Comparison of ENCODE assay signal across 8 mouse cellular contexts in the genomic region with DNA sequence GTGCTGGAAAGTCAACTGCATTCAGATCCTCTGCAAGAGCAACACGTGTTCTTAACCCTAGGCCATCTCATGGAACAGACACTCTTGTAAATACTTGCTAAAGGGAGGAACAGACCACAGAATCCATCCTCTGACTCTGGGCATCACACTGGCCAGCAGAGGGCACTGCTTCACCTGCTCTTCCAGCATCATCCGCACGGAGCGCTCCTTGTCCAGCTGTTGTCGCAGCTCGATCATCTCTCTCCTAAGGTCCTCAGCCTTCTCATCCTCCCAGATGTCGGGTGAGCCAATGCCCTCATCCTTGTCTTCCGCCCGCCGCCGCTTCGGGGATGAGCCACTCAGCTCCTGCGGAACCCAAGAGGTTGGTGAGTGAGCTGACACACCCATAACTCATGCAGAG. TPM values are rescaled to one million over a fixed set of nuclear protein-coding genes. Genes with fewer than 3 reads are reported as not detected.
DNase-seq lines count a peak whose midpoint lies in the region; ATAC-seq and TF ChIP-seq lines count a peak whose summit lies in the region.

No protein-coding gene starts in this region.

- H3K4me1 ChIP-seq in MEL (ENCODE audit: control insufficient read depth in 1 of 2, insufficient read depth in 2 of 2, low read length in 2 of 2): peaks cover 6 to 26% of the 10 kb centered on the region in 2 experiments
- peaks cover 11% of the 10 kb centered on the region for H3K4me1 ChIP-seq in forebrain, embryonic 12.5 days

- TF ChIP-seq POLR2A in MEL (IDR thresholded peaks at IDR 0.05; ENCODE audit: control insufficient read depth in 1 of 2, insufficient read depth in 1 of 2, low read depth in 1 of 2, low read length in 2 of 2, poor library complexity in 1 of 2): no peak

- H3K79me2 ChIP-seq in MEL (ENCODE audit: control insufficient read depth, insufficient read depth, low read length, poor library complexity): peaks cover 25% of the 10 kb centered on the region

- H3K9ac ChIP-seq in MEL (ENCODE audit: control insufficient read depth, low read depth, low read length, poor library complexity, severe bottlenecking): no peak overlapping the region
- H3K9ac ChIP-seq in forebrain, embryonic 12.5 days: no peak overlapping the region

- H3K36me3 ChIP-seq in MEL (ENCODE audit: control insufficient read depth in 1 of 2, insufficient read depth in 2 of 2, low read length in 2 of 2): peaks cover 6 to 30% of the 10 kb centered on the region in 2 experiments; a peak in 3 of 4 replicates
- peaks cover 45% of the 10 kb centered on the region for H3K36me3 ChIP-seq in forebrain, embryonic 12.5 days (replicated peaks)

- peak; percentile 20 for TF ChIP-seq RAD21 in MEL (IDR thresholded peaks at IDR 0.05; ENCODE audit: low read depth, low read length)

- TF ChIP-seq CTCF in MEL (IDR thresholded peaks at IDR 0.05 in 2 of 3, conservative IDR thresholded peaks at IDR 0.05 in 1 of 3; ENCODE audit: control insufficient read depth in 1 of 3, insufficient read depth in 1 of 3, low read depth in 2 of 3, low read length in 3 of 3, poor library complexity in 1 of 3, severe bottlenecking in 1 of 3): peak; percentile 65 to 90 (median 82)

- H3K4me3 ChIP-seq in MEL (ENCODE audit: control insufficient read depth in 1 of 2, insufficient read depth in 1 of 2, low read depth in 2 of 2, low read length in 2 of 2): no peak overlapping the region
- H3K4me3 ChIP-seq in forebrain, embryonic 12.5 days (replicated peaks): no peak overlapping the region

- ATAC-seq in cerebellum, adult (ENCODE audit: insufficient number of reproducible peaks, low FRiP score, low TSS enrichment): peak; percentile 56; the same call in 1 of the 2 replicates
- ATAC-seq in forebrain, embryonic 12.5 days (ENCODE audit: low FRiP score): peak; percentile 55; the same call in 1 of the 2 replicates
- peak; percentile 67 to 68 for ATAC-seq in hematopoietic stem cell, adult 5-6 weeks (replicated peaks in 1 of 2; ENCODE audit: insufficient read depth in 1 of 2, low FRiP score in 2 of 2, low TSS enrichment in 1 of 2, low read depth in 1 of 2, poor library complexity in 2 of 2, severe bottlenecking in 2 of 2)
- no peak for ATAC-seq in activated CD4-positive, CD25-positive, alpha-beta regulatory T cell, adult 4 months

- H3K9me3 ChIP-seq in MEL (replicated peaks; ENCODE audit: insufficient read depth, low read length): no peaks in the 10 kb centered on the region
- no peaks in the 10 kb centered on the region for H3K9me3 ChIP-seq in forebrain, embryonic 12.5 days

- peak; percentile 47 for DNase-seq in MEL (ENCODE audit: low read depth, low spot score)
- peak; percentile 42 for DNase-seq in layer of hippocampus, adult 9-10 months (ENCODE audit: low spot score)
- peak; percentile 78 for DNase-seq in lung, postnatal 14 days
- peak; percentile 81 for DNase-seq in retina, postnatal 1 day

- no peak overlapping the region for H3K4me2 ChIP-seq in forebrain, embryonic 12.5 days

- H3K27me3 ChIP-seq in MEL (ENCODE audit: control insufficient read depth in 1 of 2, insufficient read depth in 2 of 2, low read length in 2 of 2): no peaks in the 10 kb centered on the region
- no peaks in the 10 kb centered on the region for H3K27me3 ChIP-seq in forebrain, embryonic 12.5 days

- H3K27ac ChIP-seq in MEL (ENCODE audit: control insufficient read depth, low read depth, low read length): no peak overlapping the region
- H3K27ac ChIP-seq in forebrain, embryonic 12.5 days: no peak overlapping the region

- no peak for TF ChIP-seq EP300 in MEL (IDR thresholded peaks at IDR 0.05; ENCODE audit: low read depth in 1 of 2, low read length in 2 of 2)

- WGBS in forebrain, embryonic 12.5 days: 40% methylated on average over 13 of the region's 13 CpGs

TF ChIP-seq in MEL, 35 proteins besides CTCF, POLR2A, EP300 and RAD21:
- TF ChIP-seq SMC3 (IDR thresholded peaks at IDR 0.05; ENCODE audit: low read depth, low read length) (peak; percentile 46), USF2 (IDR thresholded peaks at IDR 0.05; ENCODE audit: borderline replicate concordance in 1 of 2, insufficient read depth in 1 of 2, low read depth in 1 of 2, low read length in 2 of 2) (no peak)

RNA-seq across cellular contexts. Expression of a gene that starts 8.6 kb away (rescaled TPM):
- total RNA-seq in MEL (2012; rRNA removed): 26.2 and 26.3 TPM in 2 replicates
- polyA plus RNA-seq in MEL (2012; ENCODE audit: insufficient read depth in 1 of 2, insufficient read length in 2 of 2, low read depth in 1 of 2, low replicate concordance in 2 of 2, missing spikeins in 1 of 2): 100 to 1,000 TPM in 1 of 2 experiments, 10 to 100 TPM in 1; 40.3 to 217 TPM
- polyA plus RNA-seq in forebrain, embryonic 12.5 days (2016; fragmentation: Nextera tagmentation; extraction: Ambion mirVana): 20.9 and 22.6 TPM in 2 replicates
- 49.7 and 59.2 TPM in 2 replicates for total RNA-seq in hematopoietic stem cell, adult 5-6 weeks (2017)
- 1 to 10 TPM; 4.1 to 6.2 TPM for polyA plus RNA-seq in activated CD4-positive, CD25-positive, alpha-beta regulatory T cell, adult 4 months (2017; shearing (Covaris generic))

RNA-seq across cellular contexts. Expression of a gene that starts 9.4 kb away (rescaled TPM):
- total RNA-seq in MEL (2012; rRNA removed): 14.6 and 18.8 TPM in 2 replicates
- 10 to 100 TPM in 1 of 2 experiments, not detected in 1; 15.3 TPM for polyA plus RNA-seq in MEL (2012; ENCODE audit: insufficient read depth in 1 of 2, insufficient read length in 2 of 2, low read depth in 1 of 2, low replicate concordance in 2 of 2, missing spikeins in 1 of 2)
- polyA plus RNA-seq in forebrain, embryonic 12.5 days (2016; fragmentation: Nextera tagmentation; extraction: Ambion mirVana): 27.6 and 30.7 TPM in 2 replicates
- total RNA-seq in hematopoietic stem cell, adult 5-6 weeks (2017): 21.6 and 34.5 TPM in 2 replicates
- 1 to 10 TPM in 1 of 2 experiments, under 1 TPM in 1; 0.20 to 1.9 TPM for polyA plus RNA-seq in activated CD4-positive, CD25-positive, alpha-beta regulatory T cell, adult 4 months (2017; shearing (Covaris generic))

RNA-seq across cellular contexts. Expression of a gene that starts 43.5 kb away (rescaled TPM):
- 0.42 and 0.62 TPM in 2 replicates for total RNA-seq in MEL (2012; rRNA removed)
- 1 to 10 TPM in 1 of 2 experiments, not detected in 1; 5.0 TPM for polyA plus RNA-seq in MEL (2012; ENCODE audit: insufficient read depth in 1 of 2, insufficient read length in 2 of 2, low read depth in 1 of 2, low replicate concordance in 2 of 2, missing spikeins in 1 of 2)
- 22.0 and 26.6 TPM in 2 replicates for polyA plus RNA-seq in forebrain, embryonic 12.5 days (2016; fragmentation: Nextera tagmentation; extraction: Ambion mirVana)
- total RNA-seq in hematopoietic stem cell, adult 5-6 weeks (2017): 1.7 and 4.3 TPM in 2 replicates
- polyA plus RNA-seq in activated CD4-positive, CD25-positive, alpha-beta regulatory T cell, adult 4 months (2017; shearing (Covaris generic)): under 1 TPM in 1 of 2 experiments, not detected in 1; 0.71 TPM
